Mouse (Mus musculus) hindbrain, embryonic 16.5 days (tissue): ENCODE measurements around the gene C130026I21Rik. TPM values are rescaled to one million over a fixed set of nuclear protein-coding genes. Genes with fewer than 3 reads are reported as not detected.
"Not testable (repeated sequence)": the region's sequence is repeated elsewhere in the genome, so short reads cannot be mapped to it uniquely, and the experiment has no call there.

Experiments
- ATAC-seq: fragments of 200-750 bp; cut with Nextera tagmentation; 2 replicates; pipeline ENCODE4 v1.8.0; 2017; ENCODE audit warnings: moderate TSS enrichment, moderate library complexity
- H3K27ac ChIP-seq: fragments of 300-500 bp; sonication (generic); 2 replicates; pipeline ENCODE4 v1.5.1; 2014; ENCODE audit warnings: low read depth, mild to moderate bottlenecking, control low read depth, low read length, moderate library complexity
- H3K27me3 ChIP-seq: fragments of 300-500 bp; sonication (generic); replicated peaks from 2 replicates; pipeline ENCODE4 v1.6.1; 2014; ENCODE audit warnings: low read length; ENCODE audit not compliant: control insufficient read depth, insufficient read depth
- H3K36me3 ChIP-seq: fragments of 300-500 bp; sonication (generic); 2 replicates; pipeline ENCODE4 v1.6.1; 2014; ENCODE audit warnings: mild to moderate bottlenecking, low read length, moderate library complexity, mixed read lengths; ENCODE audit not compliant: control insufficient read depth, insufficient read depth
- H3K4me1 ChIP-seq: fragments of 300-500 bp; sonication (generic); 2 replicates; pipeline ENCODE4 v1.6.1; 2014; ENCODE audit warnings: low read depth, low read length; ENCODE audit not compliant: control insufficient read depth, insufficient read depth
- H3K4me2 ChIP-seq: fragments of 300-500 bp; sonication (generic); 2 replicates; pipeline ENCODE4 v1.6.1; 2014; ENCODE audit warnings: mild to moderate bottlenecking, low read length, control low read depth, moderate library complexity
- H3K4me3 ChIP-seq: fragments of 300-500 bp; sonication (generic); 2 replicates; pipeline ENCODE4 v1.5.1; 2014; ENCODE audit warnings: mild to moderate bottlenecking, low read length, control low read depth, moderate library complexity
- H3K9ac ChIP-seq: fragments of 300-500 bp; sonication (generic); 2 replicates; pipeline ENCODE4 v1.6.1; 2014; ENCODE audit warnings: low read depth, mild to moderate bottlenecking, control low read depth, low read length, moderate library complexity
- H3K9me3 ChIP-seq: fragments of 300-500 bp; sonication (generic); 2 replicates; pipeline ENCODE4 v1.6.1; 2014; ENCODE audit warnings: mild to moderate bottlenecking, low read length, moderate library complexity; ENCODE audit not compliant: control insufficient read depth
- WGBS: fragments of 180-500 bp; shearing (Covaris S2); extraction: QIAGEN DNeasy Blood & Tissue Kit; methylation state at CpG from one replicate; pipeline ENCODE4 v1.1.7; 2014; 5-methylcytosine and 5-hydroxymethylcytosine counted together
- polyA plus RNA-seq: library from polyadenylated mRNA; unstranded; fragments of >200 nt; fragmentation: Nextera tagmentation; extraction: Ambion mirVana; gene quantifications from 2 replicates; pipeline ENCODE4 v1.2.1, GENCODE M21; 2015

The C130026I21Rik gene
- polyA plus RNA-seq, 1 experiment from 2014 or later: 0.26 TPM

DNA sequence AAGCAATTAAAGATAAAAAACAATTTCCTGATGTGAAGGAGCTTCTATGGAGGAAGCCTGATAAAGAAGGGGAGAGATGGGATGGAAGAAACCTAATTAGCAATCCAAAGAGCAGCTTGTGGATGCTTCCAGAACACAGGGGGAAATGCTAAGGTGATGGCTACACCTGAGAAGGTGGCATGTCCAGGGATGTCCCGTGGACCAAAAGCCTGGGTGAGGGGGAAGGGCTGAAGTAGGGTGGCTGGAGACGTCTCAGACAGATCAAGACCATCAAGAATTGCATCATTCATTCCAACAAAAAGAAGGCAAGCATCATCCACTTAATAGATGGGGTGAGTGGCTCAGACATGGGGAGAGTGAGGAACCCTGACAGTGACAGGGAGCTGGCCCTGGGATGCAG, 27.3 kb downstream of the C130026I21Rik start:
- not testable (repeated sequence) for H3K36me3 ChIP-seq, H3K27me3 ChIP-seq, H3K27ac ChIP-seq, H3K4me3 ChIP-seq, H3K4me2 ChIP-seq, H3K4me1 ChIP-seq, ATAC-seq, H3K9ac ChIP-seq
- WGBS: 71% methylated on average over 2 of the region's 2 CpGs
- peaks cover 12% of the 10 kb centered on the region for H3K9me3 ChIP-seq

DNA sequence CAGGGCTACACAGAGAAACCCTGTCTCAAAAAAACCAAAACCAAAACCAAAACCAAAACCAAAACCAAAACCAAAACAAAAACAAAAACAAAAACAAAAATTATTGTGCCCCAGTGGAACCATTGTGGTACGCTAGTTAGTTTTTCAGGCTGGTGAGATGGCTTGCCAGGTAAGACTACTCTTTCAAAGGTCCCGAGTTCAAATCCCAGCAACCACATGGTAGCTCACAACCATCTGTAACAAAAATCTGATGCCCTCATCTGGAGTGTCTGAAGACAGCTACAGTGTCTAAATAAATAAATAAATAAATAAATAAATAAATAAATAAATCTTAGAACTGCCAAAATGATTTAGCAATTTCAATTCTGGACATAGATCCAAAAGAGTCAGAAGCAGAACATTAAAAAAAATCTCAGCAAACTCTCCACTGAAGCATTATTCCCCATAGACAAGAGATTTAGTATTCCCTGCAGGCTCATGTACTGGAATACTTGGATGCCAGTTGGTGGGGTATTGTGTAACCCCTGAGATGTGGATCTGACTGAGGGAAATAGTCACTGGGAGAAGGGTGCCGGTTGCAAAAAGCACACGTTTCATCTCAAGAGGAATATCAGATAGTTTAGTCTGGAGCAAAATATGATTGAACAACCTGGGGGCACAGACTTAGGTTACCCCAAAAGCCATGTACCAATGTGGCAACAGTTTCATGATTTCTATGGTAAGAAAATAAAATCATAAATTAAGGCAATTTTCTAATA, 31.2 kb downstream of the C130026I21Rik start:
- ATAC-seq, H3K4me3 ChIP-seq: not testable (repeated sequence)
- WGBS: 80% methylated on average over 4 of the region's 4 CpGs

GRCm38 (mm10) chr1:85206531-85206930, 63.8 kb downstream of the C130026I21Rik start:
- ATAC-seq: not testable (repeated sequence)

More for the DNA sequence above, 31.2 kb downstream of the C130026I21Rik start:
- H3K36me3 ChIP-seq, H3K27ac ChIP-seq, H3K27me3 ChIP-seq, H3K4me2 ChIP-seq, H3K9ac ChIP-seq, H3K4me1 ChIP-seq: not testable (repeated sequence)
- peaks cover 10% of the 10 kb centered on the region for H3K9me3 ChIP-seq

DNA sequence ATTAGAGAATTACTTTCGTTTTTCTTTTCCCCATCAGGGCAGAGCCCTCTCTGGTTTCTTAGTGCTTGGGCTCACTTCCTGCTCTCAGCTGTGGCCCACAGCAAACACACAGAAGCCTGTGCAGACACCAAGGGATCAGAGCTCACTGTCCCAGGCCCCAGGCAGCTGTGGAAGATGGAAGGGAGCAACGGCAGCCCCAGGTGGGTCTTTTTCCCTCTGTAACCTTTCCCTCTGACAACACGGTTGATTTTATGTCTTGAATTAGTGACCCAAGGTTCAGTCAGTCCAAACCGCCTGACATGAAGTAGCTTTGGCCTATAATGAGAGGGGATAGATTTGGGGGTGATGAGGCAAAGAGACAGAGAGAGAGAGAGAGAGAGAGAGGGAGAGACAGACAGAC, 70.8 kb downstream of the C130026I21Rik start:
- H3K27ac ChIP-seq, H3K9ac ChIP-seq, H3K4me1 ChIP-seq, H3K4me2 ChIP-seq, H3K27me3 ChIP-seq, ATAC-seq, H3K36me3 ChIP-seq, H3K9me3 ChIP-seq, H3K4me3 ChIP-seq: not testable (repeated sequence)
- 96% methylated on average over 3 of the region's 4 CpGs for WGBS

More at GRCm38 (mm10) chr1:85206531-85206930, 63.8 kb downstream of the C130026I21Rik start:
- not testable (repeated sequence) for H3K4me2 ChIP-seq, H3K4me3 ChIP-seq, H3K9ac ChIP-seq, H3K27ac ChIP-seq, H3K36me3 ChIP-seq, H3K27me3 ChIP-seq, H3K4me1 ChIP-seq, H3K9me3 ChIP-seq
- 44% methylated on average over 1 of the region's 2 CpGs for WGBS

DNA sequence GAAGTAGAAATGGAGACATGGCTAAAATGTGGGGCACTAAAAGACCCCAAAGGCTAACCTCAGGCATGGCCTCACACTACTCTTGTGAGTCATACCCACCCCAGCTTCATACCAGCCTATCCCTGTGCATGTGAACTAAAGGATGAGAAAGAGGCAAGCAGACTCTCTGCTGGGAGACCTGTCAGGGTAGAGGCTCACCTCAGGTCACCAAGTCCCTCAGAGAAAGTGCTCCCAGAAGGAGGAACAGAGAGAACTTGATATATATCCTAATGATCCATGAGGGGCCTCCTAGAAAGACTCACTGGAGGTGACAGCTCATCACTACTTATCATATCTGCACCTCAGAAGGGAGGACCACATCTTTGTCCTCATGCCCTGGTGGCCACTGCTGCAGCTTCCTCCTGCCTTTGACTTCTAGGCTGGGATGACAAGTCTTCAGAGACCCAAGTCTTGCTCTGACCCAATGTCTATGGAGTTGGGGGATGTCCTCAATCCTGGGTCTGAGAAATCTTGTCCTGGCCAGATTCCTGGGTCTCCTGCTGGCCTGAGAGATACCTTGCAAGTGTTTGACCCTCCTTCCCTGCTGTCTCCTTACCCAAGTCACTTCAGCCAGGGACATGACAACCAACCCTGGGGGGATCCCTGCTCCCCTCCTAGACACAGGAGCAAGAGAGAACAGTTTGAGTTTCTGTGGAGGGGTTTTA, 71.6 kb downstream of the C130026I21Rik start:
- not testable (repeated sequence) for H3K27ac ChIP-seq, ATAC-seq, H3K4me2 ChIP-seq, H3K4me3 ChIP-seq, H3K36me3 ChIP-seq, H3K9me3 ChIP-seq, H3K4me1 ChIP-seq, H3K9ac ChIP-seq, H3K27me3 ChIP-seq

- H3K36me3 ChIP-seq, H3K4me3 ChIP-seq, ATAC-seq, H3K27ac ChIP-seq, H3K27me3 ChIP-seq, H3K9me3 ChIP-seq, H3K4me2 ChIP-seq, H3K9ac ChIP-seq, H3K4me1 ChIP-seq: not testable (repeated sequence)
- 58% methylated on average over 4 of the region's 4 CpGs for WGBS
Observed at GRCm38 (mm10) chr1:85196732-85197131, 73.6 kb downstream of the C130026I21Rik start.

- WGBS: 84% methylated on average over 5 of the region's 5 CpGs
- H3K9me3 ChIP-seq, H3K27me3 ChIP-seq, H3K9ac ChIP-seq, ATAC-seq, H3K4me2 ChIP-seq, H3K27ac ChIP-seq, H3K4me3 ChIP-seq, H3K36me3 ChIP-seq, H3K4me1 ChIP-seq: not testable (repeated sequence)
Observed at GRCm38 (mm10) chr1:85193761-85194160, 76.6 kb downstream of the C130026I21Rik start.

DNA sequence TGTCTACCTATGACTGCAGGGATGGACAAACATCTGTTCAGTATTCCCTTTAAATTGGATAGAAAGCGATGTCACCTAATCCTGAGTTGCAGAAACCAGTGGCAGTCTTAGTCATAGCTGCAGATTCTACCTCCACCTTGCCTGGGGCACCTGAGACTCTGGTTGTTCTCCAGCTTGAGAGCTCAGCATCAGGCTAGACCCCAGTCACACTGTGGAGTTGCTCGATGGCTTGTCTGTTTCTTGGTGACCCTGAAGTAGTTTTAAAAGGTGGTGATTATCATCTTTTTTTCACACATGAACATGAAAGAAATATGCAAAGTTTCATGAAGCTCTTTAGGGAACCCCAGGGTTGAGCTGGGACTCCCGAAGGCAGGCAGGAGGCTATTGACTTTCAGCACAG, 88.4 kb downstream of the C130026I21Rik start:
- H3K4me3 ChIP-seq, H3K9ac ChIP-seq: not testable (repeated sequence)

GRCm38 (mm10) chr1:85178971-85179370, 91.4 kb downstream of the C130026I21Rik start:
- not testable (repeated sequence) for ATAC-seq, H3K9me3 ChIP-seq, H3K4me2 ChIP-seq, H3K27ac ChIP-seq, H3K36me3 ChIP-seq, H3K4me3 ChIP-seq, H3K9ac ChIP-seq, H3K27me3 ChIP-seq, H3K4me1 ChIP-seq
- 96% methylated on average over 4 of the region's 4 CpGs for WGBS

More for the DNA sequence above, 88.4 kb downstream of the C130026I21Rik start:
- not testable (repeated sequence) for ATAC-seq, H3K9me3 ChIP-seq, H3K4me1 ChIP-seq, H3K4me2 ChIP-seq, H3K27me3 ChIP-seq, H3K27ac ChIP-seq, H3K36me3 ChIP-seq
- 84% methylated on average over 1 of the region's 3 CpGs for WGBS
